Mouse (Mus musculus) heart, postnatal 0 days (tissue): ENCODE measurements around the gene Kcnk1. TPM values are rescaled to one million over a fixed set of nuclear protein-coding genes. Genes with fewer than 3 reads are reported as not detected.

Experiments used
- ATAC-seq: fragments of 200-750 bp; cut with Nextera tagmentation; 2 replicates; pipeline ENCODE4 v1.8.0; 2017; ENCODE audit warnings: low read depth, moderate number of reproducible peaks, moderate library complexity; ENCODE audit not compliant: insufficient read depth
- DNase-seq: peaks from one replicate; pipeline ENCODE4 v3.0.0-alpha.2; 2016; ENCODE audit warnings: low spot score
- H3K27ac ChIP-seq: fragments of 300-500 bp; sonication (generic); 2 replicates; pipeline ENCODE4 v1.5.1; 2014; ENCODE audit warnings: low read depth, mild to moderate bottlenecking
- H3K27me3 ChIP-seq: fragments of 300-500 bp; sonication (generic); 2 replicates; pipeline ENCODE4 v1.6.1; 2014; ENCODE audit warnings: low read length, mixed read lengths; ENCODE audit not compliant: control insufficient read depth, insufficient read depth
- H3K36me3 ChIP-seq: fragments of 300-500 bp; sonication (generic); replicated peaks from 2 replicates; pipeline ENCODE4 v1.6.1; 2014; ENCODE audit warnings: low read length, mixed read lengths; ENCODE audit not compliant: control insufficient read depth, insufficient read depth
- H3K4me1 ChIP-seq: fragments of 300-500 bp; sonication (generic); 2 replicates; pipeline ENCODE4 v1.6.1; 2014; ENCODE audit warnings: antibody characterized with exemption; ENCODE audit not compliant: control insufficient read depth, insufficient read depth
- H3K4me2 ChIP-seq: fragments of 300-500 bp; sonication (generic); 2 replicates; pipeline ENCODE4 v1.6.1; 2014; ENCODE audit warnings: low read depth, mild to moderate bottlenecking, low read length, moderate library complexity
- H3K4me3 ChIP-seq: fragments of 300-500 bp; sonication (generic); 2 replicates; pipeline ENCODE4 v1.5.1; 2014; ENCODE audit warnings: low read depth, low read length
- H3K9ac ChIP-seq: fragments of 300-500 bp; sonication (generic); replicated peaks from 2 replicates; pipeline ENCODE4 v1.6.1; 2014; ENCODE audit warnings: low read depth, low read length, mixed read lengths
- H3K9me3 ChIP-seq: fragments of 300-500 bp; sonication (generic); replicated peaks from 2 replicates; pipeline ENCODE4 v1.6.1; 2016; ENCODE audit warnings: low read length; ENCODE audit not compliant: control insufficient read depth
- CTCF ChIP-seq: IDR thresholded peaks from 2 replicates; pipeline ENCODE4 v1.5.1; 2016; ENCODE audit warnings: antibody characterized with exemption, control low read depth, low read depth
- EP300 ChIP-seq: IDR thresholded peaks from 2 replicates; pipeline ENCODE4 v1.6.1; 2016; ENCODE audit warnings: antibody characterized with exemption, low read depth
- WGBS: fragments of 180-500 bp; shearing (Covaris S2); extraction: QIAGEN DNeasy Blood & Tissue Kit; methylation state at CpG from one replicate; pipeline ENCODE4 v1.1.7; 2014; 5-methylcytosine and 5-hydroxymethylcytosine counted together
- polyA plus RNA-seq: library from polyadenylated mRNA; unstranded; fragments of >200 nt; fragmentation: Nextera tagmentation; extraction: Ambion mirVana; gene quantifications from 2 replicates; pipeline ENCODE4 v1.2.1, GENCODE M21; 2015
- total RNA-seq: library from RNA; depleted of rRNA; stranded (reverse); fragments of >200 nt; gene quantifications from 2 replicates; pipeline ENCODE4 v1.2.3, GENCODE M21; 2014; ENCODE audit warnings: low replicate concordance

Kcnk1 gene
- total and polyA plus RNA-seq, 2 experiments from 2014 or later: 0.55 to 10.5 TPM

- ATAC-seq (no peak), DNase-seq (no peak)
- Histone ChIP-seq H3K9me3 (no peaks in the 10 kb centered on the region), H3K27ac (no peak overlapping the region), H3K9ac (no peak overlapping the region), H3K36me3 (no peaks in the 10 kb centered on the region), H3K4me3 (no peak overlapping the region), H3K4me1 (no peaks in the 10 kb centered on the region), H3K27me3 (peaks cover 2% of the 10 kb centered on the region; the same call in 1 of the 2 replicates), H3K4me2 (no peak overlapping the region)
- WGBS: 42% methylated on average over 6 of the region's 6 CpGs
- TF ChIP-seq CTCF (no peak), EP300 (no peak)
Observed at GRCm38 (mm10) chr8:125986999-125987589, 7.9 kb upstream of the Kcnk1 start.

GRCm38 (mm10) chr8:125987996-125988395 is 7.0 kb upstream of the Kcnk1 start:
- no peak overlapping the region for H3K9ac ChIP-seq
- DNase-seq (no peak), ATAC-seq (no peak)
- 53% methylated on average over 2 of the region's 2 CpGs for WGBS
- H3K36me3 ChIP-seq: no peaks in the 10 kb centered on the region
- no peaks in the 10 kb centered on the region for H3K4me1 ChIP-seq
- H3K4me2 ChIP-seq: no peak overlapping the region
- H3K4me3 ChIP-seq: no peak overlapping the region
- TF ChIP-seq CTCF: no peak
- no peak for TF ChIP-seq EP300
- no peak overlapping the region for H3K27ac ChIP-seq
- H3K27me3 ChIP-seq: peaks cover 11% of the 10 kb centered on the region
- H3K9me3 ChIP-seq: no peaks in the 10 kb centered on the region

- DNase-seq: no peak
- no peak overlapping the region for H3K4me2 ChIP-seq
Observed at GRCm38 (mm10) chr8:125993636-125994035, 1.3 kb upstream of the Kcnk1 start.

GRCm38 (mm10) chr8:125996031-125996839 is 1.3 kb downstream of the Kcnk1 start:
- Histone ChIP-seq H3K4me2 (peak overlapping the region; percentile 85; the same call in 1 of the 2 replicates), H3K4me3 (peak overlapping the region; percentile 53), H3K9ac (no peak overlapping the region), H3K27me3 (peaks cover 65% of the 10 kb centered on the region), H3K9me3 (no peaks in the 10 kb centered on the region), H3K4me1 (peaks cover 10% of the 10 kb centered on the region), H3K36me3 (no peaks in the 10 kb centered on the region), H3K27ac (no peak overlapping the region)
- 30% methylated on average over 14 of the region's 14 CpGs for WGBS
- DNase-seq: no peak
- ATAC-seq: no peak
- TF ChIP-seq EP300 (no peak), CTCF (no peak)

More at GRCm38 (mm10) chr8:125993636-125994035, 1.3 kb upstream of the Kcnk1 start:
- Histone ChIP-seq H3K27me3 (peaks cover 65% of the 10 kb centered on the region), H3K4me1 (peaks cover 10% of the 10 kb centered on the region), H3K9me3 (no peaks in the 10 kb centered on the region), H3K9ac (no peak overlapping the region), H3K4me3 (no peak overlapping the region), H3K27ac (no peak overlapping the region), H3K36me3 (no peaks in the 10 kb centered on the region)
- ATAC-seq: no peak
- no peak for TF ChIP-seq EP300
- TF ChIP-seq CTCF: no peak
- 44% methylated on average over 9 of the region's 9 CpGs for WGBS

- no peaks in the 10 kb centered on the region for H3K36me3 ChIP-seq
- TF ChIP-seq EP300: no peak
- TF ChIP-seq CTCF: no peak
- WGBS: 50% methylated on average over 6 of the region's 6 CpGs
- H3K27ac ChIP-seq: no peak overlapping the region
- H3K4me3 ChIP-seq: no peak overlapping the region
- H3K9me3 ChIP-seq: no peaks in the 10 kb centered on the region
- DNase-seq (no peak), ATAC-seq (no peak)
- no peak overlapping the region for H3K9ac ChIP-seq
- peaks cover 10% of the 10 kb centered on the region for H3K4me1 ChIP-seq
- peaks cover 65% of the 10 kb centered on the region for H3K27me3 ChIP-seq
- H3K4me2 ChIP-seq: no peak overlapping the region
Observed at GRCm38 (mm10) chr8:125996980-125997379, 2.0 kb downstream of the Kcnk1 start.
